Mouse (Mus musculus): ENCODE results near the gene Clec2d. TPM values are rescaled to one million over a fixed set of nuclear protein-coding genes. Genes with fewer than 3 reads are reported as not detected.

Gene Clec2d
- polyA plus RNA-seq, 1 experiment from 2014 or later = not detected

DNA sequence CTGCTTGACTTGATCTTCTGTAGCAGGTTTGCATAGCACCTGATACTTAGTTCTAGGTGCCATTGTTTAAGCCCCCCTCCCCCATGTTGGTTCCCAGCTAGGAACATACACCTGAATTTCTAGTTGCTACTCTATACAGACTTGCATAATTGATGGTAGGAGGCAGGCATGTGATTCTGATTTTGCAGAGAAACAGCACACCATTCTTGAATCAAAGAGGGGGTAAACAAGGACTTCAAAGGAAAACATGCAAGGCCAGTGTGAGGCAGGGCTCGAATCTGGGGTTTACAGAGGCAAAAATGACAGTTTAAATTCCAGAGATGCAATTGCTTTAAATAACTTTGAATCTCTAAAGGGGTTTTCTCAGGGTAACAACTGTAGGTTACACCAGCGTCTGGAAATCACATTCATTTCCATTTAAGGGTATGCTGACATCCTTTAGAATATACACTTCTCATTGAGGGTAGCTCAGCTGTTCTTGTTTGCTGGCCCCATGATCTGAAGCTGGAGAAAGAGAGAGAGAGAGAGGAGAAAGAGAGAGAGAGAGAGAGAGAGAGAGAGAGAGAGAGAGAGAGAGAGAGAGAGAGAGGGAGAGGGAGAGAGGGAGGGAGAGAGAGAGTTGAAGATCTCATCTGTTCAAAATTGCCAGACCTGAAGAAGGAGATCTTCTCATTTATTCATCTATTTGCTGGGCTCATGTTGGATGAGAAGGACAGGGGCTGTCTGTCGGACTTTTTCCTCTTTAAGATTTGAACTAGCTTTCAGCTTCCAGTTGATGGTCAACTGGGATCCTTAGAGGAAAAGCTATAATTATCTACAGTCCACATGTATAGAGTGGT, 48.7 kb downstream of the Clec2d start:
- 58% methylated on average over 3 of the region's 3 CpGs for WGBS
- Histone ChIP-seq H3K36me3 (ENCODE audit: control insufficient read depth, insufficient read depth, low read length) (no peaks in the 10 kb centered on the region), H3K27me3 (ENCODE audit: control insufficient read depth, insufficient read depth, low read length) (no peaks in the 10 kb centered on the region), H3K27ac (ENCODE audit: low read depth, low read length) (no peak overlapping the region), H3K4me2 (ENCODE audit: low read depth, low read length) (no peak overlapping the region), H3K4me1 (ENCODE audit: control insufficient read depth, insufficient read depth, low read length) (no peaks in the 10 kb centered on the region), H3K4me3 (ENCODE audit: low read depth, low read length) (no peak overlapping the region), H3K9ac (replicated peaks; ENCODE audit: low read depth, low read length) (no peak overlapping the region), H3K9me3 (ENCODE audit: control insufficient read depth, low read length) (no peaks in the 10 kb centered on the region)
- no peak for ATAC-seq (ENCODE audit: low read depth)

DNA sequence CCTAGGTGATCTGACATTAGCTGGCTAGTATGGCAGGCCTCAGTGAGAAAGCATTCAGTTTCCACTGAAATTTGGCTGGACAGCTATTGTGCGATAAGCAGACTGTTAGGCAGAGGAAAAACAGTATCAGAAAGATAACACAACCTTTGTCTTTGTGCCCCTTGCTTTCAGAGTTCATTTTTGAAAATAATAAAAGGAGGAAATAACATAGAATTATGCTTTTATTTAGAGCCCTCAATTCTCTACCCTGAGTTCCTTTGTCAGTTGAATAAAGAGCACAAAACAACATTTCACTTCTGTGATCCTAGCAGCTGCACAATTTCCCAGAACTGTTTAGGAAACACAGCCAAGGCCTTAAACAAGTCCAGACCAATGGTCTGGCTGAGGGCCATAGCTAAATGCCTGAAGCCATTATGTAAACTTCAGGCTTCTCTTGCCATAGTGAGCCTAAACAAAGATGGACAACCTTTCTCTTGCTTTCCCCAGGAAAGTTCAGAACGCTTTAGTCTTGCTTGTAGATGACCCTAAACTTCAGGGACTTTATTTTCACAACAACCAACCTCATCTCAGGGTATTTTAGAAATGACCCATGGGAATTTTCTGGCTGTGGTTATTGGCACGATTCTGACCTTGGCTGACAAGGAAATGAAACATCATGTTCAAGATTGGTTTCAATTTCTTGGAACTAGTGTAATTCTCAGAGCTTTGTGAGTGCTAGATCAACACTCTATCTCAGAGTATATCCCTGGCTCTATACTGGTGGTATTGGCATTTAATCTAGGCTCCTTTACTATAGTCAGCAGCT, 49.6 kb downstream of the Clec2d start:
- Histone ChIP-seq H3K36me3 (ENCODE audit: control insufficient read depth, insufficient read depth, low read length) (no peaks in the 10 kb centered on the region), H3K27me3 (ENCODE audit: control insufficient read depth, insufficient read depth, low read length) (no peaks in the 10 kb centered on the region), H3K4me2 (ENCODE audit: low read depth, low read length) (no peak overlapping the region), H3K4me3 (ENCODE audit: low read depth, low read length) (no peak overlapping the region), H3K9me3 (ENCODE audit: control insufficient read depth, low read length) (no peaks in the 10 kb centered on the region), H3K27ac (ENCODE audit: low read depth, low read length) (no peak overlapping the region), H3K9ac (replicated peaks; ENCODE audit: low read depth, low read length) (no peak overlapping the region), H3K4me1 (ENCODE audit: control insufficient read depth, insufficient read depth, low read length) (no peaks in the 10 kb centered on the region)
- ATAC-seq (ENCODE audit: low read depth) = no peak
- 72% methylated on average over 3 of the region's 3 CpGs for WGBS

DNA sequence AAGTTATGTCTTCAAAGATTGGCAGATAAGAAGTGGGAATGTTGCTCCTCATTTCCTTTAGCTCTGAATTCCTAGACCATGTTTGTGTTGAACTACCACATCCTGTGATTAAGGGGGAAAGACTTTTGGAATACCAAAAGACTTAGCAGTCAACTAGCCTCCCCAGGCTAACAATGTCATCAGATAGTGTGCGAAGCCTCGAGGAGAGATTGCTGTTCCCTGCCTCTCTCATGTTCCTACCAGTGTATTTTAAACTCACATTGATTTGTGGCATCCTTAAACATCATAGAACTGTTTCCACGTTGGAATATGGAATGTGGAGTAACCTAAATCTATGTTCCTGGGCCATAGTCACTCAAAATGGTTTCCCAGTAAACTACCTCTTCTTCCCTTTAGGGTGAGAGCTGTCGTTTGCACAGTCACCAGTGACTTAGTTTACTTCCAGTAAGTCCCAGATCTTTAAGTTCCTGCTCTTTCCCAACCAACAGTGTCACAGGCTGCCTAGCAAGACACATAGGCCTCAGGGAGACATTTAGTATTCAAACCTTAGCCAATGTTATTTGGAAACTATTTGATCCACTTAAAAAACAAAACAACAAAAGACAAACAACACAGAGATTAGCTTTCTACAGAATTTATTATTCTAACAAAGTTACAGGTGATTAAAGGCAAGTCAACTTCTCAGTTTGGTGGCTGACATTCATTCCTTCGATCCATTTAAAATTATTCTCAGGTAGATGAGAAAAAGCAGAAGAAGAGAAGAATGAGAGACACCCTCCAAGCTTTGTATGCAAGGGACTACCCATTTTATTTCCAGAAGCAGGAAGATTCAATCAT, 51.8 kb downstream of the Clec2d start:
- H3K4me1 ChIP-seq (ENCODE audit: control insufficient read depth, insufficient read depth, low read length) = no peaks in the 10 kb centered on the region
- H3K9ac ChIP-seq (replicated peaks; ENCODE audit: low read depth, low read length) = no peak overlapping the region
- no peak overlapping the region for H3K4me2 ChIP-seq (ENCODE audit: low read depth, low read length)
- no peaks in the 10 kb centered on the region for H3K36me3 ChIP-seq (ENCODE audit: control insufficient read depth, insufficient read depth, low read length)
- H3K27ac ChIP-seq (ENCODE audit: low read depth, low read length) = no peak overlapping the region
- no peak overlapping the region for H3K4me3 ChIP-seq (ENCODE audit: low read depth, low read length)
- no peaks in the 10 kb centered on the region for H3K27me3 ChIP-seq (ENCODE audit: control insufficient read depth, insufficient read depth, low read length)
- H3K9me3 ChIP-seq (ENCODE audit: control insufficient read depth, low read length) = no peaks in the 10 kb centered on the region
- no peak for ATAC-seq (ENCODE audit: low read depth)
- WGBS = 80% methylated on average over 5 of the region's 5 CpGs

DNA sequence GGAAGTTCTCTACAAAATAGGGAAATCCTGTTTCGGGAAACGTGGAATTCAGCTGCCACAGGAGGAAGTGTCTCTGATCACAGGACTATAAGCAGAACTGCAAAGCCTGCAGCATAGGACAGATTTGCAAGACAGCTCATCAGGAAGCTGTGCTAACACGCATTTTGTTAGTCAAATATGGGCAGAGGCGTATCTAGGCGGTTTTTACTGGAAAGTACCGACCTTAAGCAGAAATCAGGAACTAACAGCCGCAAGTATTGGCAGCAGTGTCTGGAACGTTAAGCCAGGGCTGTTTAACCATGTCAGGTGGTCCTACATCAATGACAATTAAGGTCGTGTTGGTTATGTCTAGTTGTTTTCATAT, 52.4 kb downstream of the Clec2d start:
- WGBS = 86% methylated on average over 9 of the region's 9 CpGs
- no peak for ATAC-seq (ENCODE audit: low read depth)
- H3K27me3 ChIP-seq (ENCODE audit: control insufficient read depth, insufficient read depth, low read length) = no peaks in the 10 kb centered on the region

DNA sequence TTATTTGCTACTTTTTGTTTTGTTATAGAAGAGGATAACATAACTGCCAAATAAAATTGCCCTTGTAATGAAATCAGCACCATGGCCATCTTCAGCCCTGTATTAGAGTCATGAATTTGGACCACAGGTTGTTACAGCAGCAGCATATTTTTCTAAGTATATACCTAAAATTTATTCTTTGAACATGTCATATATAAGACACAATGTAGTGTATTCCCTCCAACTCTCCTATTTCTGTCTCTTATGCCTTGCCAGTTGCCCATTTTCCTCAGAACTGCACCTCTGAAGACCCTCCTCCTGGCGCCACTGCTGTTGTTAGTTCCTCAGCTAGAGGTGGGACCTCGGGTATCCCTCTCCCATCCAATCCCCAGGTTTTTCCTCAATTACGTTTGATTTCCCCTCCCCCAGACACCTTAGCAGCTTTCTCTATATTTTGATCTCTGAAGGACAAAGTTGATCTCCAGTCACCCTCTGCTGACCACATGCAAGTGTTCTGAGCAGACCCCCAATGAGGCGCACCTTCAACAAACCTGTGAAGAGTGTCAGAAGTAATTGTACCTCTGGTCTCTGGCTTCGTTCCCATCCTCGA, 53.0 kb downstream of the Clec2d start:
- Histone ChIP-seq H3K27me3 (ENCODE audit: control insufficient read depth, insufficient read depth, low read length) (no peaks in the 10 kb centered on the region), H3K36me3 (ENCODE audit: control insufficient read depth, insufficient read depth, low read length) (no peaks in the 10 kb centered on the region), H3K9me3 (ENCODE audit: control insufficient read depth, low read length) (no peaks in the 10 kb centered on the region), H3K4me1 (ENCODE audit: control insufficient read depth, insufficient read depth, low read length) (no peaks in the 10 kb centered on the region), H3K9ac (replicated peaks; ENCODE audit: low read depth, low read length) (no peak overlapping the region), H3K4me2 (ENCODE audit: low read depth, low read length) (no peak overlapping the region), H3K27ac (ENCODE audit: low read depth, low read length) (no peak overlapping the region), H3K4me3 (ENCODE audit: low read depth, low read length) (no peak overlapping the region)
- 93% methylated on average over 6 of the region's 6 CpGs for WGBS
- ATAC-seq (ENCODE audit: low read depth) = no peak

More for the DNA sequence above, 52.4 kb downstream of the Clec2d start:
- Histone ChIP-seq H3K27ac (ENCODE audit: low read depth, low read length) (no peak overlapping the region), H3K4me3 (ENCODE audit: low read depth, low read length) (no peak overlapping the region), H3K9me3 (ENCODE audit: control insufficient read depth, low read length) (no peaks in the 10 kb centered on the region), H3K4me2 (ENCODE audit: low read depth, low read length) (no peak overlapping the region), H3K9ac (replicated peaks; ENCODE audit: low read depth, low read length) (no peak overlapping the region), H3K36me3 (ENCODE audit: control insufficient read depth, insufficient read depth, low read length) (no peaks in the 10 kb centered on the region), H3K4me1 (ENCODE audit: control insufficient read depth, insufficient read depth, low read length) (no peaks in the 10 kb centered on the region)

DNA sequence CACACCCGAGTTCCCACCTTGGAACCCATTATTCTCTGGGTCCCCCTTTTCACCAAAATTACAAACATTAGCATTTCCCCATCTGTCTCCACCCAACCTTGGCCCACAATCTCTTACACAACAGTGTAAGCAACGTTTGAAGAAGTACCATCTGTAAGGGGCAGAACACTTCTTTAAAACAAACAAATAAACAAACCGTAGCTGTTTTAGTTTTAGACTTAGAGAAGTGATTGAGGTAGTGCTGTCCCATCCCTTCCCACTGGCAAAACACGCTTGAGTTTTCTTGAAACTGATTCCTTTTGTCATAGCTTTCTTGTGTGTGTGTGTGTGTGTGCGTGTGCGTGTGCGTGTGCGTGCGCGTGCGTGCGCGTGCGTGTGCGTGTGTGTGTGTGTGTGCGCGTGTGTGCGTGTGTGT, 53.5 kb downstream of the Clec2d start:
- H3K36me3 ChIP-seq (ENCODE audit: control insufficient read depth, insufficient read depth, low read length) = no peaks in the 10 kb centered on the region
- no peaks in the 10 kb centered on the region for H3K27me3 ChIP-seq (ENCODE audit: control insufficient read depth, insufficient read depth, low read length)
- no peaks in the 10 kb centered on the region for H3K4me1 ChIP-seq (ENCODE audit: control insufficient read depth, insufficient read depth, low read length)
- H3K4me2 ChIP-seq (ENCODE audit: low read depth, low read length) = no peak overlapping the region
- H3K27ac ChIP-seq (ENCODE audit: low read depth, low read length) = no peak overlapping the region
- no peak overlapping the region for H3K9ac ChIP-seq (replicated peaks; ENCODE audit: low read depth, low read length)
- no peak overlapping the region for H3K4me3 ChIP-seq (ENCODE audit: low read depth, low read length)
- H3K9me3 ChIP-seq (ENCODE audit: control insufficient read depth, low read length) = no peaks in the 10 kb centered on the region
- ATAC-seq (ENCODE audit: low read depth) = no peak
- WGBS = 83% methylated on average over 18 of the region's 18 CpGs

DNA sequence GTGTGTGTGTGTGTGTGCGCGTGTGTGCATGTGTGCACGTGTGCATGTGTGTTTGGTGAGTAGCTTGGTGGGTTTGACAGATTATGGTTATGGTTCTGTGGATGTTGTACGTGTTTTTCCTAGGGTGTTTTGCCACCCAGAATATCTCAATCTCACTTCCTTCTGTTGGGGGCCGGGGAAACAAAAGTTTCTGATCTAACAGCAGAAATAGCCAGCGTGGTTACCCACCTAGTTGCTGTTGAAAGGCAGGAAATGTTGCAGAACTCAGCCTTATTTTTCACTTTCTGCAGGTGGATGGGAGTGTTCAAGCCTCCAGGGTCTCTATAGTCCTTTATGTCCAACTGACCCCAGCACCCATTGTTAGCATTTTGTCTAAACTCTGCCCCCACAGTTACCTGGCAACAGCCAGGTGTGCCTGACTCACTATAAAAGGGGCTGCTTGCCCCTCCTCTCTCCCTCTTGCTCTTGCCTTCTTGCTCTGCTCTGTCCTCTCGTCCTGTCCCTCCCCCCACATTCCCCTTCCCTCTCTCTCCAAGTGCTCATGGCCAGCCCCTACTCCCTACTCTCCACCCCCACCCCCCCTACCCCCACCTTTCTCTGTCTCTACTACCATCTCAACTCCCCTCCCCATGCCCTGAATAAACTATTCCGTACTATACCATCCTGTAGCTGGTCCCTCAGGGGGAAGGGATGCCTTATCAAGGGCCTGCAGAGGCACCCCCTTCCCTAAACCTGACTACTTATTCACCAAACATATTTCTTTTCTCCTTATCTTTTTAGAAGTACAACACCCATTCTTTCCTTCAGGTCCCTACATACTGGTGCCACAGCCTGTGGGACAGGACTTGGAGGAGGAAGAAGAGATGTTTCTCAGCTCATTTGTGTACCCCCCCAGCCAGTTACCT, 54.3 kb downstream of the Clec2d start:
- no peaks in the 10 kb centered on the region for H3K27me3 ChIP-seq (ENCODE audit: control insufficient read depth, insufficient read depth, low read length)
- no peak for ATAC-seq (ENCODE audit: low read depth)
- H3K4me2 ChIP-seq (ENCODE audit: low read depth, low read length) = no peak overlapping the region
- WGBS = 79% methylated on average over 8 of the region's 8 CpGs
- H3K9me3 ChIP-seq (ENCODE audit: control insufficient read depth, low read length) = no peaks in the 10 kb centered on the region
- no peak overlapping the region for H3K27ac ChIP-seq (ENCODE audit: low read depth, low read length)
- H3K4me3 ChIP-seq (ENCODE audit: low read depth, low read length) = no peak overlapping the region
- no peaks in the 10 kb centered on the region for H3K4me1 ChIP-seq (ENCODE audit: control insufficient read depth, insufficient read depth, low read length)
- no peaks in the 10 kb centered on the region for H3K36me3 ChIP-seq (ENCODE audit: control insufficient read depth, insufficient read depth, low read length)
- H3K9ac ChIP-seq (replicated peaks; ENCODE audit: low read depth, low read length) = no peak overlapping the region

DNA sequence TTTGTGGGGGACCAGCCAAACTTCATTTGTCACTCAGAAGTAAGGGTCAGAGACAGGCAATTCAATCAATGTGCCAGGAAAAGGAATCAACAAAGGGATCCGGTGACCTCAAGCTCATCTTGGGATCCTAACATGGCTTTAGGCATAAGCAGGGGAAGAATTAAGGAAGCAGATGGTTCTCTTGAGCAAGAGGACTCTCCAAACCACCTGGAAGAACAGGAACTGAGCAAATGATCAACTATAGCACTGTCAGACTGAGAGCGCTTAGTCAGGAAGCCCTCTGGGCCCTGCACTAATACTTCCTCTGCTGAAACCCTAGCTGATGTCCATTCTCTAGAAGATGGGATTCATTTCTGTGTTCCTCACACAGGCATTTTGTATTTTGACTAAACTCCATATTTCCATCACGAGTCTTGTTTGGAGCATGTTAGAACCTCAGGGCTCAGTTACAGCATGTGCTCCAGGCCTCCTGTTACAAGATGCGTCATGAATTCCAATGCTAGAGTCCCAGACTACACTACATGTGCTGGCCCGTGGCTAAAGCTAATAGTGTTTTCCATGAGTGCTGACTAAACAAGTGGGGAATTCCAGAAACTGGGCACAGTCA, 55.5 kb downstream of the Clec2d start:
- H3K9me3 ChIP-seq (ENCODE audit: control insufficient read depth, low read length) = no peaks in the 10 kb centered on the region
- no peak overlapping the region for H3K4me3 ChIP-seq (ENCODE audit: low read depth, low read length)
- H3K36me3 ChIP-seq (ENCODE audit: control insufficient read depth, insufficient read depth, low read length) = no peaks in the 10 kb centered on the region
- no peak overlapping the region for H3K27ac ChIP-seq (ENCODE audit: low read depth, low read length)
- H3K9ac ChIP-seq (replicated peaks; ENCODE audit: low read depth, low read length) = no peak overlapping the region
- ATAC-seq (ENCODE audit: low read depth) = no peak
- H3K4me2 ChIP-seq (ENCODE audit: low read depth, low read length) = no peak overlapping the region
- no peaks in the 10 kb centered on the region for H3K4me1 ChIP-seq (ENCODE audit: control insufficient read depth, insufficient read depth, low read length)
- no peaks in the 10 kb centered on the region for H3K27me3 ChIP-seq (ENCODE audit: control insufficient read depth, insufficient read depth, low read length)
- WGBS = 90% methylated on average over 5 of the region's 5 CpGs
